Mouse (Mus musculus): ENCODE results near the gene Eno3.

The Eno3 gene

DNA sequence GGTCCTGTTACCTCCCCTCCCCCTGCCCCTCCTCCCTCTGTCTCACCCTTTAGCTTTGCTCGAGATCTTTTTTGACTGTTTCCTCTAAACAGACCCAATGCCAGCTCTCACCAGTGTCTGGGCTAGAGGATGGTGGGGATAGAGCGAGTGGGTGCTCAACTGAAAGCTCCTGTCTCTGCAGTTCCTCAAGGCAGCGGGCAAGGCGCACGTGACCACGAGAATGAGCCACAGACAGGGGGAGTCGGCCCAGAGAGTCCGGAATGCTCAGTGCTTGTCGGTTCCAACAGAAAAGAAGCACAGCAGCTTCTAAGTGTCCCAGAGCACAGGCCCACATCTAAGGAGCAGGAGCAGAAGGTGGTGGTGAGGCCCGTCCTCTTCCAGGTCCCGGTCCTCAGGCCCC, 17.5 kb downstream of the Eno3 start:
- ChIA-PET POLR2A (interaction anchor here (0.5 to 20.9 kb wide), 17 partner anchors 9 to 644 kb away, joined by 3 to 737 read pairs (median 4); partner anchors contain the start of genes Rnf167 (in 3 of the 4), Slc25a11 (in 3 of the 4), Camta2 (in 2 of the 4) and Eno3 (in 2 of the 4)), CTCF (interaction anchor here (0.6 to 3.3 kb wide), 10 partner anchors 7 to 243 kb away, joined by 3 to 12 read pairs (median 6); partner anchors contain the start of genes Camta2 (in 1 of the 4) and Zfp3 (in 1 of the 4))

DNA sequence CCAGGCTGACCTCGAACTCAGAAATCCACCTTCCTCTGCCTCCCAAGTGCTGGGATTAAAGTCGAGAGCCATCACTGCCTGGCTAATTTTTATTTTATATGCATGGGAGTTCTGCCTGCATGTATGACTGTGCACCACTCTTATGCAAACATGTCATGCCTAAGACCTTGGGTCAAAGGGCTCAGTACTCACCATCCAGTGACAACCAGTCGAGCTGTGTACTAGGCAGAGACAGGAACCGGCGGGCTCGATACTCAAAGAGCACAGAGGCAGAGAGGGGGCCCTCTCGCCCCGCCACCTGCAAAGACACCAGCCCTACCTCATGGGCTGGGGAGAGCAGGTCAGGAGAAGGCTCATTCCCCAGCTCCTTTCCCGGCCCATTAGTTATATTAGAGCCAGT, 21.1 kb downstream of the Eno3 start:
- CTCF ChIA-PET = interaction anchor here in 3 of 4 experiments (0.5 to 1.7 kb wide), 5 partner anchors 9 to 108 kb away, joined by 3 to 8 read pairs (median 3); partner anchors contain the start of gene Camta2 (in 2 of the 3)
- POLR2A ChIA-PET = interaction anchor here in 3 of 4 experiments (0.7 to 10.0 kb wide), 8 partner anchors 8 to 82 kb away, joined by 3 to 146 read pairs (median 6); partner anchors contain the start of genes Spag7 (in 3 of the 3), Rnf167 (in 2 of the 3), Slc25a11 (in 2 of the 3) and Kif1c (in 1 of the 3)

DNA sequence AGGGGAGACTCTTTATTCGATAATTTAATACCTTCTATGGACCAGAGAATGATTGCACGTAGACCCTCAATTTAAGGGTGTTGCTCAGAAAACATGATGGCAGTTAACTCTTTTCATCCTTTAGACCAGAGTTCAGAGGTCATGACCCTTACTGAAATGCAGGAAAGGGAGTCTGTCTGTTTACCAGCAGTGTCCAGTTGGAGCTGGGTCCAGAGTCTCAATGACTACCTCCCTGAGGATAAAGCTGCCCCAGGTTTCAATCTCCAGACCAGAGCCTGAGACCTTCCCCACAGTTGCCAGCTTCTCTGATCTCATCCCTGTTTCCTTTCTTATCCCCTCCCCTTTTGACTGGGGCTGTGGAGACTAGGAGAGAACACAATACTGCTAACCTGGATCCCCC, 21.6 kb downstream of the Eno3 start:
- ChIA-PET POLR2A (interaction anchor here in 3 of 4 experiments (0.6 to 10.0 kb wide), 8 partner anchors 9 to 1621 kb away, joined by 3 to 146 read pairs (median 7); partner anchors contain the start of genes Spag7 (in 3 of the 3), Rnf167 (in 2 of the 3), Slc25a11 (in 2 of the 3) and Kif1c (in 1 of the 3)), CTCF (interaction anchor here in 2 of 4 experiments (0.5 to 1.7 kb wide), 4 partner anchors 9 to 162 kb away, joined by 3 to 8 read pairs (median 5); partner anchors contain the start of gene Camta2 (in 2 of the 2))

DNA sequence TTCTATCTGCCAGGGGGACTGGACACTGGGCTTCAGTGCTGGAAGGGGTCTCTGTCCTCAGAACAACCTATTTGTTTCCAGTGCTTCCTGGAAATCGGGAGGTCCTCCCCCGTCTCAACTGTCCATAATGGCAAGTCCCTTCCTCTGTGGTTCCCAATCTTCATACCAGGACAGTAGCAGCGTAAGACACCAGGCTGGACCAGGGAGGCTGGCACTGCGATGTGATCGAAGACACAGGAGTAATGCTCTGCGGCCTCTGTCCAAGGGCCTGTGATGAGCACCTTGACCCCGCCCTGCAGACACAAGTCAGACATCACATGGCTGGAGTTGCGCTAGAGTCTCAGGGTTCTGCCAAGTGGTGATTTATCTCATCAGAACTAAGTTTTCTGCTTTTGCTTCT, 22.4 kb downstream of the Eno3 start:
- ChIA-PET CTCF (interaction anchor here in 1 of 4 experiments (0.7 to 3.1 kb wide), 2 partner anchors 98 to 163 kb away, joined by 3 to 9 read pairs; no protein-coding TSS in a partner anchor), POLR2A (interaction anchor here in 3 of 4 experiments (0.6 to 10.0 kb wide), 5 partner anchors 9 to 1622 kb away, joined by 3 to 146 read pairs (median 24); partner anchors contain the start of genes Spag7 (in 2 of the 3), Camta2 (in 1 of the 3), Rnf167 (in 1 of the 3) and Slc25a11 (in 1 of the 3))

DNA sequence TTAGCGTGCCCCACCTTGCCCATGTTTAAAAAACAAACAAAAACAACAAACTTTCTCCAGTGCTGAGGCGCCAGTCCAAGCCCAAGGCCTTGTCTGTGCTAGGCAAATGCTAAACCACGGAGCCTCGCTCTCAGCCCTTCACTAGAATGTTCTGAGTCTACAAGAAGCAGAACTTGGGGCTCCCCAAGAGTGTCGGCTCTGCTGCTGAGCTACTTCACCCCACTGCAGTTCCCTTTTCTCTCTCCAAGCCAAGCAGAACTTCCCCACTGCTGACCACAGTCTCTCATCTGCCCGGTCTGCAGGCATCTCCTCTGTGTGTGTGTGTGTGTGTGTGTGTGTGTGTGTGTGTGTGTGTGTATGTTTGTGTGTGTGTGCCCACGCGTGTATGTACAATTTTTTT, 22.9 kb downstream of the Eno3 start:
- ChIA-PET CTCF (interaction anchor here in 2 of 4 experiments (0.6 to 3.3 kb wide), 4 partner anchors 11 to 98 kb away, joined by 9 to 40 read pairs (median 13); partner anchors contain the start of gene Spag7 (in 1 of the 2)), POLR2A (interaction anchor here in 2 of 4 experiments (1.0 to 10.0 kb wide), 11 partner anchors 8 to 159 kb away, joined by 3 to 146 read pairs (median 4); partner anchors contain the start of genes Rnf167 (in 2 of the 2), Slc25a11 (in 2 of the 2), Spag7 (in 2 of the 2) and Camta2 (in 1 of the 2))

DNA sequence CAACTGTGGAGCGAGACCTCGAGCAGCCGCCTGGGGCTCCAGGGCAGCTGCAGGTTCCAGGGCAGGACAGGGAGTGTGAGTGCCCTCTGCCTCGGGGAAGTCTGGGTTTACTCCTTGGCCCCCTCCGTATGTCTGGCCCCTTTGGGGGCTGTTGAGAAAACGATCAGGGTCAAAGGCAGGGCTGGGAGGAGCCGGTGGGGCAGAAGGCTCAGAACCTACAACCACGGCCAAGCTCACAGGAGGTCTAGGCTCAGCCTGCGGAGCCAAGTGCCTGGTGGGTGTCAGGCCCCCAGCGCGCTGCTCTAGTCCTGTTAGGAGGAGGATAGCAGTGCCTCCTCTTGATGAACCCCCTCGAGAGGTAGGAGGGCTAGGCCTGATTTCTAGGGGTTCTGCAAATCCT, 24.2 kb downstream of the Eno3 start:
- ChIA-PET POLR2A (interaction anchor here (0.6 to 10.0 kb wide), 26 partner anchors 11 to 338 kb away, joined by 3 to 146 read pairs (median 4); partner anchors contain the start of genes Spag7 (in 3 of the 4), Rnf167 (in 2 of the 4), Slc25a11 (in 2 of the 4) and Derl2 (in 1 of the 4)), CTCF (interaction anchor here in 3 of 4 experiments (0.7 to 3.3 kb wide), 11 partner anchors 8 to 394 kb away, joined by 3 to 40 read pairs (median 3); partner anchors contain the start of gene Spag7 (in 1 of the 3))

DNA sequence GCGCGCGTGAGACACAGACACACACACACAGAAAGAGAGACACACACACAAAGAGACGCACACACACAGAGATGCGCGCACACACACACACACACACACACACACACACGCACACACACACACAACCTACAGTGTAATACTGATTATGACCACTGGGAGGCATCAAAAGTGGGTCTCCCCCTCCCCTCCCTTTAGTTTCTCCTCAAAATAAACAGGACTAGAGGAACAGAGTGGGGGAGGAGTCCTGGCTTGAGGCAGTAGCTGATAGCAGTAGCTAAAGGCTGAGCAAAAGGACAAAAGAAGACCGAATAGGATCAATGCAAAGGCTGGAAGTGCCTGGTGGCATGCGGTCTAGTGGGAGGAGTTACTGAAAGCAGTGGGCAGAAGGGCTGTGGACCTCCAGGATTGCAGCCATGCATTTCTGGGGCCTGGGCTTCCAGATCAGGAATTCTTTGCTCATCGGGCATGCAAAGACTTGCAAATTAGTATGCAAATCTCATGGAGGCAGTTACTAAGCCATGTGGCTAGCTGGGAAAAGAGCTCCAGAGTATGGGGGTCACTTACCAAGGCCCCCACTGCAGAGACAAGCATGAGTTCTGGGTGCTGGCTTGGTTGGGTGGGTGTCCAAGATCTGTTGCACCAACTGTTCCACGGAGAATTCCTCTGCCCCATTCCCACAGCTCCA, 25.0 kb downstream of the Eno3 start:
- ChIA-PET POLR2A (interaction anchor here in 3 of 4 experiments (0.6 to 10.0 kb wide), 37 partner anchors 8 to 701 kb away, joined by 3 to 146 read pairs (median 4); partner anchors contain the start of genes Inca1 (in 3 of the 3), Kif1c (in 3 of the 3), Rnf167 (in 3 of the 3) and Slc25a11 (in 3 of the 3)), CTCF (interaction anchor here (0.5 to 3.3 kb wide), 29 partner anchors 9 to 1612 kb away, joined by 3 to 40 read pairs (median 4); partner anchors contain the start of genes Kif1c (in 2 of the 4), Spag7 (in 2 of the 4), Gltpd2 (in 1 of the 4) and Gm21988 (in 1 of the 4))

DNA sequence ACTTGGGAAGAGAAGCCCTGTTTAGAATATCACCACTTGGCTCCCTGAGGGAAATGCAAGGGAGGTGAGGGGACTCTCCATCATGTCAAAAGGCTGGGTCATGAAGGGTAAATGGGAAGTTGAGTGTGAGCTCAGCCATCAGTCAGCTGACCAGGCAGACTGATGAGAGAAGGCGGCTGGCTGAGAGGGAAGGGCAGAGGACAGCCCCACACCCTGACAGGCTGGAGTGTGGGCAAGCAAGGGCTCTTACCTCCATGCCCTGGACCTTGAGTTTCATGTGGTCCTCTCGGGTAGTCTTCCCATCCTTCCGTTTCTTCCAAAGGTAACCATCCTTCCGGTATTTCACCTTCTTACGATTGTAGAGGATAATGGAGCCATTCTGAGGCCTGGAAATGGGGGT, 26.6 kb downstream of the Eno3 start:
- ChIA-PET POLR2A (interaction anchor here in 3 of 4 experiments (0.6 to 10.0 kb wide), 7 partner anchors 9 to 37 kb away, joined by 4 to 146 read pairs (median 7); partner anchors contain the start of genes Spag7 (in 2 of the 3), Inca1 (in 1 of the 3), Kif1c (in 1 of the 3) and Rnf167 (in 1 of the 3)), CTCF (no interaction called here)

DNA sequence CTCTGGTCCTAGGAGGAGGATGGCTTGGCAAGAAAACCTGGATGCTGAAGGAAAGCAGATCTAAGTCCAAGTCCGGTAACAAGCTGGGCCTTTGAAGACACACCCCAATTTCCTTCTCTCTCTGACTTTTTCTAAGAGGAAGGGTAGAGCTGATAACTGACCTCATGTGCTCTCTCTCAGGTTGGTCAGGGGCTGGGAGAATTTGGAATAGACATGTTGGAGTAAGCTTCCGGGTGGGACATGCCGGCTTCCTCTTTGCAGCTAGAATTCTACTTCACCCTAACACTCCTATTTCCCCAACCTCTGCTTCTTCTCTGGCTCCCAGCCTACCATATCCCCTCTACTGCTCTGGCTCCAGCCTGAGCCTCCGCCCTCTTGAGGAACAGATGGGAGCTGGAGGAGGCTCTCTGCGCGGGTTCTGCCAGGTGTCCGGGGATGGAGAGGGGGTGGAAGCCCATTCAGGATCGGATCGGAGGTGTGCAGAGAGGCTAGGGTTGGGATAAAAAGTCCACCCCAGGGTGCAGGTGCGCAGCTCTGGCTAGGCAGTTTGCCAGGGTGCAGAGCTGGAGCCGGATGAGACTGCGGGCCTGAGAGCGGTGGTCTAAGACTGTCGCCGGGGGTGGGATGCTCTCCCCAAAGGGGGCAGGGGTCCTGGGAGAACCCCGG, 30.0 kb downstream of the Eno3 start:
- POLR2A ChIA-PET = interaction anchor here (0.6 to 5.4 kb wide), 30 partner anchors 10 to 487 kb away, joined by 3 to 56 read pairs (median 4); partner anchors contain the start of genes Inca1 (in 3 of the 4), Kif1c (in 3 of the 4), Spag7 (in 3 of the 4) and Rnf167 (in 2 of the 4)
- CTCF ChIA-PET = interaction anchor here in 3 of 4 experiments (0.5 to 2.7 kb wide), 20 partner anchors 9 to 652 kb away, joined by 3 to 19 read pairs (median 4); partner anchors contain the start of genes Rnf167 (in 2 of the 3), Slc25a11 (in 2 of the 3), Spag7 (in 2 of the 3) and Inca1 (in 1 of the 3)

DNA sequence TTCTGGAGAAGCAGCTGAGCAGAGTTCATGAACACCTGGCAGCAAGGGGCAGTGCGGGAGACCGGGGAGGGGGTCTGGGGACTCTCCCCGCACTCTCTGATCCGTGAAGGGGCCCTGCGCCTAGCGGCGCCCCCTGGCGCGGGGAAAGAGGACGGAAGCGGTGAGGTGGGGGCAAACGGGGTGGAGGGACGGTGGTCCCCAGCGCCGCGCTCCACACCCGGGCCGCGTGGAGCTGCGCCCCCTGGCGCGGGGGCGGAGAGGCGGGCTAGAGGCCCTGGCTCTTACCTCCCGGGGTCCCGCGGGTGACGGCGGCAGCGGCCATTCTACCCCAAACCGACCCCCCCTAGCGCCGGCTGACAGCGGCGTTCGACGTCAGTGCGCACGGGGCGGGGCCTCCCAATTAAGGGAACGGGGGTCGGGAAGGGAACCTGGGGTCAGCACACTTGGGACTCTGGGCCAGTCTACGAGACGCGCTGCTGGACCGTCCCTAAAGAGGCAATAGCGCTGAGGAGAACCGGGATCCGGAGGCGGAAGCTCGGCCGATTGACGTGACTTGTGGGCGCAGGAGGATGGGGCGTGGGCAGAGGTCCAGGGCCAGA, 30.7 kb downstream of the Eno3 start, which contains the start of gene Camta2:
TSS of gene Camta2 (minus strand) at position 505 of the 599 bp plus-strand sequence.
- ChIA-PET CTCF (interaction anchor here (0.5 to 2.7 kb wide), 21 partner anchors 9 to 614 kb away, joined by 3 to 19 read pairs (median 5); partner anchors contain the start of genes Rnf167 (in 2 of the 4), Slc25a11 (in 2 of the 4), Spag7 (in 2 of the 4) and Inca1 (in 1 of the 4)), POLR2A (interaction anchor here (0.5 to 5.4 kb wide), 32 partner anchors 8 to 488 kb away, joined by 3 to 56 read pairs (median 4); partner anchors contain the start of genes Inca1 (in 3 of the 4), Kif1c (in 3 of the 4), Rnf167 (in 2 of the 4) and Slc25a11 (in 2 of the 4))

DNA sequence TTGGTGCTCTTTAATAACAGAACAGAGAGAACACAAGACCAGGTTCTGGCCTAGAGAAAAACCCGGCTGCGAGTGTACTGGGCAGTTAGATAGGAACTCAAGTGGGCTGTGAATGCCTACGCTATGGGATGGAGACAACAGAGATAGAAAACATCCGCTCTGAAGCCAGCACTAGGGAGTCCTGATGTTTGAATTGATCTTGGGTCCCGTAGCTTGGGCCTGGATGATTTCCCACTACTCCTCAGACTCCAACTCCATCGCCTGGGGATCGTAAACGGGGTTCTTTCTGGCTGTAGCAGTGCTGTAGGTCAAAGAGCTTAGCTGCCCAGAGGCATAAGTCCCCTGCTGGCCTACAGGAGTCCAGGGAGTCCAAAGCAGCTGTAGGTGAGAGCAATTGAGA, 31.4 kb downstream of the Eno3 start:
- ChIA-PET CTCF (interaction anchor here (0.5 to 2.7 kb wide), 9 partner anchors 9 to 1534 kb away, joined by 3 to 8 read pairs (median 5); partner anchors contain the start of genes Inca1 (in 1 of the 4) and Kif1c (in 1 of the 4)), POLR2A (interaction anchor here in 3 of 4 experiments (0.5 to 5.4 kb wide), 18 partner anchors 8 to 488 kb away, joined by 3 to 56 read pairs (median 5); partner anchors contain the start of genes Inca1 (in 2 of the 3), Kif1c (in 2 of the 3), Rnf167 (in 2 of the 3) and Slc25a11 (in 2 of the 3))

DNA sequence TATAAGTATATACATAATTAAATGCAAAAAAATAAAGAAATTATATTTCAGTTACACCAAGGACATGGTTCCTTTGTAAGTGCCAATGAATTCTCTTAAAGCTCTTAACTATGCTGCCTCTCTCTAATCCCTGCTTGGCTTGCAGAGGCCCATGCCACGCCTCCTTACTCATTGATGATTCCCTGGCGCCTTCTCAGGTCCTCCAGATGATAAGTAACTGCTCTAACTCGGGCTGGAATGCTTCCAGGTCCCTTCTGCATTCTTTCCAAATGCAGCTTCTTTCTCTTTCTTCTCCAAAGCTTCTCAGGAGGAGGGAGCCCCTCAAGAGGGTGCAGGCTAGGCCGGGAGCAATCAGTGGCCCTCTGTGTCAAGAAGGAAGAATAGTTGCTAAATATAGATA, 32.6 kb downstream of the Eno3 start:
- POLR2A ChIA-PET = interaction anchor here in 3 of 4 experiments (0.5 to 5.4 kb wide), 10 partner anchors 9 to 43 kb away, joined by 3 to 56 read pairs (median 4); partner anchors contain the start of genes Spag7 (in 2 of the 3), Inca1 (in 1 of the 3), Kif1c (in 1 of the 3) and Rnf167 (in 1 of the 3)
- CTCF ChIA-PET = no interaction called here

DNA sequence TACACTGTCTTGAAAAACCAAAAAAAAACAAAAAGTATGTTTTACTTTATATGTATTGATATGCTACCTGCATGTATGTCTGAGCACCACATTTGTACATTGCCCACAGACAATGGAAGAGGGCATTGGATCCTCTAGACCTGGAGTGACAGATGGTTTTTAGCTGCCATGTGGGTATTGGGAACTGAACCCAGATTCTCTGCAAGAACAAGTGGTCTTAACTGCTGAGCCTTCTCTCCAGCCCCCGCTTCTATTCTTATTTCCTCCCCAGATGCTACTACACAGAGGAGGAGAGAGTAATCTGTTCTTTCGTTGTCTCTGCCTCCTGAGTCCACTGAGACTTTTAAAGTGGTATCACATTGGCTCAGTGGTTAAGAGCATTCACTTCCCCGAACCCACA, 36.5 kb downstream of the Eno3 start:
- CTCF ChIA-PET = interaction anchor here in 2 of 4 experiments (0.6 to 0.7 kb wide), 2 partner anchors 12 to 22 kb away, joined by 5 to 6 read pairs; no protein-coding TSS in a partner anchor
- POLR2A ChIA-PET = interaction anchor here in 2 of 4 experiments (0.5 to 0.8 kb wide), 3 partner anchors 23 to 935 kb away, joined by 3 read pairs; partner anchors contain the start of gene Polr2a (in 1 of the 2)

DNA sequence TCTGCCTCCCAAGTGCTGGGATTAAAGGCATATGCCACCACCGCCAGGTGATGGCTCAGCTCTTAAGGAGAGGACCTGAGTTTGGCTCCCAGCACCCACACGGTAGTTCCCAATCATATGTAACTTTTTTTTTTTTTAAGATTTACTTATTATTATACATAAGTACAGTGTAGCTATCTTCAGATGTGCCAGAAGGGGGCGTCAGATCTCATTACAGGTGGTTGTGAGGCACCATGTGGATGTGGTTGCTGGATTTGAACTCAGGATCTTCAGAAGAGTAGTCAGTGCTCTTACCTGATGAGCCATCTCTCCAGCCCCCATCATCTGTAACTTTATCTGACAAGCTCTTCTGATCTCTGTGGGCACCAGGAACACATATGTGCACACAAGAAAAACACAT, 40.4 kb downstream of the Eno3 start:
- ChIA-PET POLR2A (interaction anchor here in 2 of 4 experiments (0.6 to 7.0 kb wide), 11 partner anchors 10 to 80 kb away, joined by 3 to 47 read pairs (median 4); partner anchors contain the start of genes Rnf167 (in 2 of the 2), Slc25a11 (in 2 of the 2), Pfn1 (in 1 of the 2) and Spag7 (in 1 of the 2)), CTCF (interaction anchor here in 3 of 4 experiments (0.6 to 3.2 kb wide), 13 partner anchors 10 to 1714 kb away, joined by 3 to 15 read pairs (median 5); partner anchors contain the start of genes Camta2 (in 1 of the 3) and Smtnl2 (in 1 of the 3))

DNA sequence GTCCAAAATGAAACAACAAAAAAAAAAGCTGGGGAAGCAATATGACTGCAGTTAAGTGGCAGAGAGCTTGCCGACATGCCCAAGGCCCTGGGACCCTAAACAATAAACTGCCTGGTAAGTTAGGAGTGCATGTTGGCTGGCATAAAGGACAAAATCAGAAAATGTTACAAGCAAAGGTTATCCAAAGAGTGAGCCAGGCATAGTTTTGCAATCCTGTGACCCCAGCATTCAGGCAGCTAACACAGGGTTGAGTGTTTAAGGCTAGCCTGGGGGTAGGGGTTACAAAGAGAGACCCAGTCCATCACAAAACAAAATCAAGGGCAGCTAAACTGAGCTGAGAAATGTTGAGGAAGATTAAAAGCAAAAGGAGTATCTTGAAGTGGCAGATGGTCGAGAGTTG, 42.0 kb downstream of the Eno3 start:
- ChIA-PET POLR2A (interaction anchor here (0.6 to 7.0 kb wide), 26 partner anchors 9 to 320 kb away, joined by 3 to 47 read pairs (median 5); partner anchors contain the start of genes Rnf167 (in 3 of the 4), Slc25a11 (in 3 of the 4), Spag7 (in 2 of the 4) and Camta2 (in 1 of the 4)), CTCF (interaction anchor here in 3 of 4 experiments (0.6 to 3.2 kb wide), 9 partner anchors 10 to 79 kb away, joined by 3 to 15 read pairs (median 3); partner anchors contain the start of genes Rnf167 (in 1 of the 3), Slc25a11 (in 1 of the 3) and Spag7 (in 1 of the 3))
